Mouse (Mus musculus): ENCODE data around the gene Ints3. TPM values are rescaled to one million over a fixed set of nuclear protein-coding genes. Genes with fewer than 3 reads are reported as not detected.
A peak's percentile ranks its signal among the peaks of the same experiment; 100 is the strongest.
"Not testable (repeated sequence)": the region's sequence is repeated elsewhere in the genome, so short reads cannot be mapped to it uniquely, and the experiment has no call there.

Ints3 gene
- polyA plus RNA-seq, 1 experiment, result 22.9 TPM

DNA sequence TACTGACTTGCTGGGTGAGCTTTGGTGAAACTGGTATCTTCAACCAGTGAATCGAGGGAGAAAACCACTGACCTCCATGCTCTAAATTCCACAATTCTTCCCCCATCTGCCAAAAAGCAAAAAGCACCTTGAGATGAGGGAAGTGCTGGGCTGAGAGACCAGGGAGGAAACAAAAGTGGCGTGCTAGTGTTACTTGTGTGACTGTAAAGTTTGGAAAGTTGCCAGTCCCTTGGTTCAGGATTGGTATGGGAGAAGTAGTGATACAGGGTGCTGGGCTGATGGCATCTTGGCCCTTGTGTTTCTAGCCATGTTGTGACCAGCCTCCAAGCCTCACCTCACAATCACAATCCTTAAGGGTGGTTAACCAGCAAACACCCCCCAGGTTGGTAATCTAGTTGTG is 71.1 kb downstream of the Ints3 start:
- Histone ChIP-seq H3K27ac (ENCODE audit: insufficient read depth, low read depth, low read length) (no peak overlapping the region), H3K4me3 (ENCODE audit: insufficient read depth, low read depth, low read length) (no peak overlapping the region), H3K27me3 (replicated peaks; ENCODE audit: control insufficient read depth, insufficient read depth, low read length) (no peaks in the 10 kb centered on the region), H3K36me3 (ENCODE audit: control insufficient read depth, insufficient read depth, low read length) (peaks cover 6% of the 10 kb centered on the region), H3K4me1 (ENCODE audit: control insufficient read depth, insufficient read depth, low read length) (no peaks in the 10 kb centered on the region)
- no peak for DNase-seq
- TF ChIP-seq POLR2A (IDR thresholded peaks at IDR 0.05; ENCODE audit: low read depth, low read length), result no peak
- no peak for TF ChIP-seq CTCF (conservative IDR thresholded peaks at IDR 0.05; ENCODE audit: insufficient read depth, insufficient read length, low read depth, low read length)
- WGBS, result 75% methylated on average over 2 of the region's 2 CpGs

GRCm38 (mm10) chr3:90361476-90361875 is 71.9 kb downstream of the Ints3 start:
- no peak overlapping the region for H3K27ac ChIP-seq (ENCODE audit: insufficient read depth, low read depth, low read length)
- H3K27me3 ChIP-seq (replicated peaks; ENCODE audit: control insufficient read depth, insufficient read depth, low read length), result no peaks in the 10 kb centered on the region
- TF ChIP-seq POLR2A (IDR thresholded peaks at IDR 0.05; ENCODE audit: low read depth, low read length) (no peak), CTCF (conservative IDR thresholded peaks at IDR 0.05; ENCODE audit: insufficient read depth, insufficient read length, low read depth, low read length) (no peak)
- DNase-seq, result no peak
- H3K4me3 ChIP-seq (ENCODE audit: insufficient read depth, low read depth, low read length), result no peak overlapping the region
- 85% methylated on average over 4 of the region's 4 CpGs for WGBS
- H3K36me3 ChIP-seq (ENCODE audit: control insufficient read depth, insufficient read depth, low read length), result peaks cover 6% of the 10 kb centered on the region
- H3K4me1 ChIP-seq (ENCODE audit: control insufficient read depth, insufficient read depth, low read length), result no peaks in the 10 kb centered on the region

DNA sequence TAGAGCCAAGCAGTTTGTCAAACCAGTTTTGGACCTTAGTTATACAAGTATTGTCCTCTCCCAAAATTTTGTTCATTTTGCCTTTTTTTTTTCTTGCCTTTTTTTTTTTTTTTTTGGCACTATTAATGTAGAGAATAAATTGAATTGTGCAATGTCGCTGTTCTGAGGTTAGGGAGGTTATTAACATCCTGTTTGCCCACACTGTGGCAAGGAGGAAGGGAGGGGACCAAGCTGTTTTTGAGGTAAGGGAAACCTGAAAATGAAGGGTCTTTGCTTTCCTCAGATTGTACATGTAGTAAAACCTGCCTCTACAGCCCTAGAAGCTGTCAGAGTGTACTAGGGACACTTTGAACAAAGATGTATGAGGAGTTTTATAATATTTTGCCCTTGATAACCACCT is 74.2 kb downstream of the Ints3 start:
- no peak for DNase-seq
- Histone ChIP-seq H3K36me3 (ENCODE audit: control insufficient read depth, insufficient read depth, low read length) (peaks cover 11% of the 10 kb centered on the region), H3K4me3 (ENCODE audit: insufficient read depth, low read depth, low read length) (no peak overlapping the region), H3K4me1 (ENCODE audit: control insufficient read depth, insufficient read depth, low read length) (no peaks in the 10 kb centered on the region), H3K27me3 (replicated peaks; ENCODE audit: control insufficient read depth, insufficient read depth, low read length) (no peaks in the 10 kb centered on the region), H3K27ac (ENCODE audit: insufficient read depth, low read depth, low read length) (no peak overlapping the region)
- 68% methylated on average over 1 of the region's 1 CpGs for WGBS
- TF ChIP-seq POLR2A (IDR thresholded peaks at IDR 0.05; ENCODE audit: low read depth, low read length), result no peak
- TF ChIP-seq CTCF (conservative IDR thresholded peaks at IDR 0.05; ENCODE audit: insufficient read depth, insufficient read length, low read depth, low read length), result no peak

- peaks cover 12% of the 10 kb centered on the region for H3K36me3 ChIP-seq (ENCODE audit: control insufficient read depth, insufficient read depth, low read length)
- 87% methylated on average over 7 of the region's 7 CpGs for WGBS
- H3K27ac ChIP-seq (ENCODE audit: insufficient read depth, low read depth, low read length), result no peak overlapping the region
- no peak for DNase-seq
- no peaks in the 10 kb centered on the region for H3K27me3 ChIP-seq (replicated peaks; ENCODE audit: control insufficient read depth, insufficient read depth, low read length)
- no peaks in the 10 kb centered on the region for H3K4me1 ChIP-seq (ENCODE audit: control insufficient read depth, insufficient read depth, low read length)
- TF ChIP-seq POLR2A (IDR thresholded peaks at IDR 0.05; ENCODE audit: low read depth, low read length) (no peak), CTCF (conservative IDR thresholded peaks at IDR 0.05; ENCODE audit: insufficient read depth, insufficient read length, low read depth, low read length) (no peak)
- no peak overlapping the region for H3K4me3 ChIP-seq (ENCODE audit: insufficient read depth, low read depth, low read length)
These were observed 75.5 kb downstream of the Ints3 start for GRCm38 (mm10) chr3:90357959-90358358.

GRCm38 (mm10) chr3:90347847-90348246 is 85.6 kb downstream of the Ints3 start:
- WGBS, result 98% methylated on average over 4 of the region's 4 CpGs
- no peaks in the 10 kb centered on the region for H3K27me3 ChIP-seq (replicated peaks; ENCODE audit: control insufficient read depth, insufficient read depth, low read length)
- peaks cover 11% of the 10 kb centered on the region for H3K36me3 ChIP-seq (ENCODE audit: control insufficient read depth, insufficient read depth, low read length)
- H3K4me3 ChIP-seq (ENCODE audit: insufficient read depth, low read depth, low read length), result no peak overlapping the region
- DNase-seq, result no peak
- no peak overlapping the region for H3K27ac ChIP-seq (ENCODE audit: insufficient read depth, low read depth, low read length)
- TF ChIP-seq CTCF (conservative IDR thresholded peaks at IDR 0.05; ENCODE audit: insufficient read depth, insufficient read length, low read depth, low read length), result 0 out of 2 replicates have a peak, but pooled peaks have one; percentile 2
- no peak for TF ChIP-seq POLR2A (IDR thresholded peaks at IDR 0.05; ENCODE audit: low read depth, low read length)
- no peaks in the 10 kb centered on the region for H3K4me1 ChIP-seq (ENCODE audit: control insufficient read depth, insufficient read depth, low read length)

GRCm38 (mm10) chr3:90342853-90343252 is 90.6 kb downstream of the Ints3 start:
- not testable (repeated sequence) for DNase-seq; H3K4me1 ChIP-seq (ENCODE audit: control insufficient read depth, insufficient read depth, low read length)

More at GRCm38 (mm10) chr3:90342853-90343252, 90.6 kb downstream of the Ints3 start:
- H3K36me3 ChIP-seq (ENCODE audit: control insufficient read depth, insufficient read depth, low read length); H3K27ac ChIP-seq (ENCODE audit: insufficient read depth, low read depth, low read length); H3K4me3 ChIP-seq (ENCODE audit: insufficient read depth, low read depth, low read length); H3K27me3 ChIP-seq (replicated peaks; ENCODE audit: control insufficient read depth, insufficient read depth, low read length): not testable (repeated sequence)
- WGBS, result 68% methylated on average over 2 of the region's 2 CpGs

Other genes with a start within 250 kb of the Ints3 start
- 944 and 1,038 TPM in 2 replicates for gene Rps27, start 220.0 kb downstream of the Ints3 start, polyA plus RNA-seq (2012; rRNA removed)
- 5.0 and 7.7 TPM in 2 replicates for gene Rab13, start 219.9 kb downstream of the Ints3 start, polyA plus RNA-seq (2012; rRNA removed)
- 60.7 and 74.7 TPM in 2 replicates for gene Jtb, start 202.0 kb downstream of the Ints3 start, polyA plus RNA-seq (2012; rRNA removed)
- gene Creb3l4, start 190.1 kb downstream of the Ints3 start, polyA plus RNA-seq (2012; rRNA removed), result 1.0 and 1.5 TPM in 2 replicates
- gene Slc39a1, start 185.4 kb downstream of the Ints3 start, polyA plus RNA-seq (2012; rRNA removed), result 71.3 and 74.2 TPM in 2 replicates
- 48.2 and 57.6 TPM in 2 replicates for gene Crtc2, start 179.5 kb downstream of the Ints3 start, polyA plus RNA-seq (2012; rRNA removed)
- 12.3 and 13.6 TPM in 2 replicates for gene Dennd4b, start 168.4 kb downstream of the Ints3 start, polyA plus RNA-seq (2012; rRNA removed)
- gene Gatad2b, start 140.4 kb downstream of the Ints3 start, polyA plus RNA-seq (2012; rRNA removed), result 18.5 and 18.6 TPM in 2 replicates
- gene Slc27a3, start 43.7 kb downstream of the Ints3 start, polyA plus RNA-seq (2012; rRNA removed), result 12.9 and 16.2 TPM in 2 replicates
- gene Npr1, start 32.2 kb upstream of the Ints3 start, polyA plus RNA-seq (2012; rRNA removed), result 51.4 and 55.4 TPM in 2 replicates
- 19.4 and 22.8 TPM in 2 replicates for gene Ilf2, start 42.5 kb upstream of the Ints3 start, polyA plus RNA-seq (2012; rRNA removed)
- 20.7 and 25.3 TPM in 2 replicates for gene Snapin, start 57.4 kb upstream of the Ints3 start, polyA plus RNA-seq (2012; rRNA removed)
- 26.6 and 36.6 TPM in 2 replicates for gene Chtop, start 75.9 kb upstream of the Ints3 start, polyA plus RNA-seq (2012; rRNA removed)
- gene S100a1, start 80.8 kb upstream of the Ints3 start, polyA plus RNA-seq (2012; rRNA removed), result 625 and 771 TPM in 2 replicates
- 64.7 and 65.4 TPM in 2 replicates for gene S100a13, start 80.8 kb upstream of the Ints3 start, polyA plus RNA-seq (2012; rRNA removed)
- 0.45 and 0.61 TPM in 2 replicates for gene S100a14, start 93.2 kb upstream of the Ints3 start, polyA plus RNA-seq (2012; rRNA removed)
- gene S100a16, start 103.6 kb upstream of the Ints3 start, polyA plus RNA-seq (2012; rRNA removed), result 124 and 140 TPM in 2 replicates
- 0.23 and 0.34 TPM in 2 replicates for gene S100a3, start 127.0 kb upstream of the Ints3 start, polyA plus RNA-seq (2012; rRNA removed)
- gene S100a2, start 156.6 kb upstream of the Ints3 start, polyA plus RNA-seq (2012; rRNA removed), result not detected in 2 replicates
- gene Gm42674, start 168.3 kb upstream of the Ints3 start, polyA plus RNA-seq (2012; rRNA removed), result not detected in 2 replicates
- gene S100a4, start 170.1 kb upstream of the Ints3 start, polyA plus RNA-seq (2012; rRNA removed), result 10.3 and 16.9 TPM in 2 replicates
- gene S100a5, start 174.9 kb upstream of the Ints3 start, polyA plus RNA-seq (2012; rRNA removed), result not detected in 2 replicates
- 95.8 and 129 TPM in 2 replicates for gene S100a6, start 179.3 kb upstream of the Ints3 start, polyA plus RNA-seq (2012; rRNA removed)
- gene S100a7a, start 220.4 kb upstream of the Ints3 start, polyA plus RNA-seq (2012; rRNA removed), result 0.11 and 0.27 TPM in 2 replicates
- 0.26 and 1.2 TPM in 2 replicates for gene S100a8, start 235.4 kb upstream of the Ints3 start, polyA plus RNA-seq (2012; rRNA removed)

Data from kidney, adult 2 months (tissue).